Mouse (Mus musculus) cerebral cortex, adult 2 months (tissue): ENCODE results near the gene Anxa6.

Experiments
- WGBS: fragments of 180-500 bp; shearing (Covaris S2); methylation state at CpG from one replicate; pipeline ENCODE4 v1.1.7; 2018; 5-methylcytosine and 5-hydroxymethylcytosine counted together

The Anxa6 gene

DNA sequence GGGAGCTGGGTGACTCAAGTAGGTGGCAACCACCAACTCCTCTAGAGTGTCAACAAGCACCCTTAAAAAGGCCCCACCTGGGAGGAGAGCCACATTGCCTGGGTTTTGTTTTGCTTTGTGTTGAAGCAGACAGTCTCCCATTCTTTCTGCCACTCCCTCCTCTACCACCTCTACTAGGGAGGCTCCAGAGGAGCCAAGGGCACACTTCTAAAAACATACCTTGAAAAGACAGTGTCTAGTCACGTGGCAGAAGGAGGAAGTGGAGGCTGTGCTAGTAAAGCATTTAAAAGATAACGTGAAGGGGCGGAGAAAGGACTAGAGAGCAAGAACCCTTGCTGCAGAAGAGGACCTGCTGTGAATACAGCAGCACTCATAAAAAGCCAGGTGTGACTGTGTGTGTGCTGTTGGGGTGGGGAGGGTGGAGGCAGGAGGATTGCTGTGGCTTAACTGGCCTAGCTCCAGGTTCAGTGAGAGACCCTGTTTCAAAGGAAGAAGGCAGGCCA, 74.6 kb downstream of the Anxa6 start:
- 63% methylated on average over 3 of the region's 3 CpGs for WGBS

DNA sequence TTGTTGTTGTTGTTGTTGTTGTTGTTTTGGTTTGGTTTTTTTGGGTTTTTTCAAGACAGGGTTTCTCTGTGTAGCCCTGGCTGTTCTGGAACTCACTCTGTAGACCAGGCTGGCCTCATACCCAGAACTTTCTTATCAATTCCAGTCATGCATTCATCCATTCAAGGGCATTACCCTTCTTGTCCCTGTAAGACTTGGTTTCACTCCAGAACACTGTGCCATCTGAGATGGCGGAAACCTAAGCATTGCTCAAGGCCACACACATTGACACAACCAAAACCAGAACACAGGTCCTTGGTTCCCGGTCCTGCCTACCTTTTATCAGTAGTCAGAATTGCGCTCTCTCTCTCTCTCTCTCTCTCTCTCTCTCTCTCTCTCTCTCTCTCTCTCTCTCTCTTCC, 75.5 kb downstream of the Anxa6 start:
- WGBS = 92% methylated on average over 3 of the region's 3 CpGs

DNA sequence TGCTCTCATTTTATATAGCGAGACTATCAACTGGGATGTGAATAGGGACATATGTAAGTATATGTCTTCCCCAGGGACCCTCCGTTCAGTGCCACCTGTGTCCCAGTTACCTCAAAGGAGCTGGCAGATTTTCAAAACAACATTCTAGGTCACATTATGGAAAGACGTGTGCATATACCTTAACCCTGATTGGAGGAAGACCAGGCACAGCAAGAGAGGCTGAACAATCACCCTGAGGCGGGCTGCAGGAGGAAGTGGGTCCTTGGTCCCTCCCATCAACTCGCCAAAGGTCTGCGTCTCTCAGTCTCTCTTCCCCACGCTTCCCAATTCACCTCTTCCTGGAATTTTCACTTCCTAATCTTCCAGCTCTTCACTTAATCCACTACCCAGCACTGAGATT, 76.3 kb downstream of the Anxa6 start:
- 73% methylated on average over 7 of the region's 7 CpGs for WGBS

DNA sequence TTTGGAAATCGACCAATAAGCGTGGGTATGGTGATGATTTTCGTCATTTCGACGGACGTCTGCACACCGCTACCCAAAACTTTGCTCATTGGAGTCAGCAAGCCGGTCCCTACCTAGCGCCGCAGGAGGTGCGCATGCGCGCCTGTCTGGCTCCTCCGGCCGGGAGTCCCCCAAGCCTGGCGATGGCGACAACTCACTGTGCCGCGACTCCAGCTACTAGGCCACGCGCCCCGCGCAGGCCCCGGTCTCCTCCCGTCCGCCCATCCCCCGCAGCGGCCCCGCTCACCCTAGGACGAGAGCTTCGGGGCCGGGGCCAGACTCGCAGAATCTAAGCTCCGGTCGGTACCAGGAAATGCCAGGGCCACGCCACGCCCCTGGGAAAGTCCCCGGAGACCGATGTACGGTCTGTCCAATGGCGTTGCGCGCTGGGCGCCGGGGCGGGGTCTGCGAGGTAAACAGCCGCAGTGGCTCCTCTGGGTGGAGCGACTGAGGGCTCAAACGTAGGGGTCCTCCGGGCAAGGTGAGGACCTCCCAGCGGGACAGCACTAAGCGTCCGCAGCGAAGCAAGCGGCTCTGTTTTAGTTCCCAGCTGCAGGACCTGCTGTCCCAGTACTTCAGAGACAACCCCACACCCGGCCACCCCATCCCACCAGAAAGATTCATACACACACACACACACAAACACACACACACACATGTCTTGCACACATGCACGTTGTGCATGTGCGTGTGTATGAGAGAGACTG, 77.3 kb downstream of the Anxa6 start:
- WGBS = under 1% methylated on average over 57 of the region's 59 CpGs

DNA sequence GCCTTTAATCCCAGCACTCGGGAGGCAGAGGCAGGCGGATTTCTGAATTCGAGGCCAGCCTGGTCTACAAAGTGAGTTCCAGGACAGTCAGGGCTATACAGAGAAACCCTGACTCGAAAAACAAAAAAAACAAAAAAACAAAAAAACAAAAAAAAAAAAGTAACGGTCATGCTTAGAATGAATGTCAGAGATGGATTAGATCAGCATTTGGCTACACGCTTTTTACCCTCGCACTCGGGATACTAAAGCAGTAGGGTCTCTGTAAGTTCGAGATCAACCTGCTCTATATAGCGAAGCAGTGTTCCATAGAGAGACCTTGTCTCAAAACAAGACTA, 77.9 kb downstream of the Anxa6 start:
- WGBS = 30% methylated on average over 10 of the region's 10 CpGs

DNA sequence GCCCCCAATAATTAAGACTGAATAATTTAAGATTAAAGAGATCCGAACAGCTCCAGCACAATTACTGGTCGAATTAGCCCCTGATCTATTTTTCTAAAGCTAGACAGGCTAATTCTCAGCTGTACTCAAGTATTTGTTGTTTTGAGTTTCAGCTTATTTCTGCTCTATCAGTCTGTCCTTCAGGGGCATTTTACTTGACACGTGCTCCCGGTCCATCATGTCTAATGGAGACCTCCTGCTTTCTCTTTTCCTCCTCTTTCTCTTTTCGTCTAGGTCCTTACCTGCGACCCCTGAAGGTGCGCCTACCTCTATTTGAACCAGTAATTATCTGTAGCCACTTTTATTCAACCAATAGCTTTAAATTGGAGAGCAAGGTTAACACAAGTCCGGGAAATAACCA, 78.5 kb downstream of the Anxa6 start:
- WGBS = 59% methylated on average over 8 of the region's 8 CpGs

DNA sequence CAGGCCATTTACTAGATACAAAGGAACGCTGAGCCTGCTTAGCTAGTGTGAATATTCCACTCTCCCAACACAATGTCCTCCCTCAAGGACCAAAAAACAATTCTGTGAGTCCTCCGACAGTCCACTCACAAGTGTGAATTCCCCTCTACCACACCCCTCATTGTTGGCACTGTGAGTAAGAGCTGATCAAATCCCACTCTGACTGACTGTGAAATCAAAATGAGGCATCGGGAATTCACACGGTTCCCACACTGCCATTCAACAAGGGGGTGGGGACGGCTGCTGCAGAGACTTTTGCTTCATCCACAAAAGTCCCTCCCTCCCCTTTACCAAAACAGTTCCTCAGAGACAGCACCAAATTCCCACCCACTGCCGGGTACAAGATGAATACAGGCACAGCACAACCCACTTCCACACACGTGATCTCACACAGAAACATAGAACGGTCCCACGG, 79.2 kb downstream of the Anxa6 start:
- WGBS = 19% methylated on average over 9 of the region's 9 CpGs

DNA sequence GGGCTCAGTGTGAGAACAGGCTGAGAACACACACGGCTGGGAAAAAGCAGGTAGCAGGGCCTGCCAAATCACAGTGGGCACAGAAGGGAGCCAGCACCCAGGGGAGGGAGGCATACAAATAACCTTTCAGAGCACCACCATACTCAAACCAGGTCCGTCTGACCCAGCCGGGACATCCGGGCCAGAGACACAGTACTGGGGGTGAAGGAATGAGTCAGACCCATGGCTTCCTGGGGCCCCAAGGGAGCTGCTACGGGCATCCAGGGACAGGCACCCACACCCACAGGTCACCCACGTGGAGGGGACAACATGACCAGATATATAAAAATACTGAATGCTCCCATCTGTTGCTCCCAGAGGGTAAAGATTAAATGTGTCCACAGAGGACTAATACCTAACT, 80.6 kb downstream of the Anxa6 start:
- 64% methylated on average over 6 of the region's 6 CpGs for WGBS

DNA sequence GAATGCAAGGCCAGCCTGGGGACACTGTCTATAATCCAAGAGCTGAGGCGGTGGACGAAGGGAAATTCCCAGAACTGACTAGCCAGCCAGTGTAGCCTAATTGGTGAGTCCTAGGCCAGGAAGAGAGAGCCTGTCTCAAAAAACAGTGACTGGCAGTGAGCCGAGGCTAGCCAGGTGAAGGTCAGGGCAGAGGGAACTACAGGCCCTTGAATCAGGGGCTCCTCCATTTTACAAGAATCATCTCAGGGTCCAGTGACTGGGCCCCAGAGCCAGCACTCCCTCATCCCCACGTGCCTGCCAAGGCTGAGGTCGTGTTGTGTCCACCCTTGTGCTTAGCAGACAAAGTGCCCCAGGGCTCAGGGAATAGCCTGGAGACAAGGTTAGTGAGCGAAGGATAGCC, 82.6 kb downstream of the Anxa6 start:
- WGBS = 81% methylated on average over 6 of the region's 6 CpGs

DNA sequence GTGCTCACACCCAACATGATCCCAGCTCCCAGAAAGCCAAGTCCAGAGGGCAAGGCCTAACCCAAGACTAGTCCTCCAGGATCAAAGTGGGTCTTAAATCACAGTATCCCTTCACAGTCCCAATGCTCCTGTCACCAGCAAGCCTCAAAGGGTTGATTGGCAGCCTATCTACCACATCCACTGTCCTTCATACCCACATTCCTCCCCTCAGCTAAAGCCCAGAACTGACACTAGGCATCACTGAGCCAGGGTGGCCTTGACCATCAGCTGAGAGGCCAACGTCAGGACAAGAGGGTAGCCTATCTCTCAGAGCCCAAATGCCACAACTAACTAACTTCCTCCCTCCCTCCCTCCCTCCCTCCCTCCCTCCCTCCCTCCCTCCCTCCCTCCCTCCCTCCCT, 83.5 kb downstream of the Anxa6 start:
- WGBS = 88% methylated on average over 1 of the region's 1 CpGs

DNA sequence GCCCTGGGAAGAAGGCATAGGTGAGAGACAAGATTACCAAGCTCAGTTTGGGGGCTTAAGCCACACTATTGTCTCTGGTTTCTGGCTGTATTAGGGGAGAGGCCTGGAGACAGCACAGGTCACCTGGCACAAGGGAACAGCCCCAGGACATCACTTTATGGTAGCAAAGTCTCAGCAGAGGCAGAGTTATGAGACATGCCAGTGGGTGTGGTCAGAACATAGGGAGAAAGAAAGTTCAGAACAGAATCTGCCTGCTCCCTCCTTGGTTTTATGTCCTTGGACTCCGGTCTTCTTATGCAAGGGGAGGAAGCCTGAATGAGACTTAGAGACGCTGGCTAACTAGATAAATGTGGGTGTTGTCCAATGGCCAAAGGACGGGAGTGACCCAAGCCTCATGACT, 88.5 kb downstream of the Anxa6 start:
- WGBS = 85% methylated on average over 3 of the region's 3 CpGs

DNA sequence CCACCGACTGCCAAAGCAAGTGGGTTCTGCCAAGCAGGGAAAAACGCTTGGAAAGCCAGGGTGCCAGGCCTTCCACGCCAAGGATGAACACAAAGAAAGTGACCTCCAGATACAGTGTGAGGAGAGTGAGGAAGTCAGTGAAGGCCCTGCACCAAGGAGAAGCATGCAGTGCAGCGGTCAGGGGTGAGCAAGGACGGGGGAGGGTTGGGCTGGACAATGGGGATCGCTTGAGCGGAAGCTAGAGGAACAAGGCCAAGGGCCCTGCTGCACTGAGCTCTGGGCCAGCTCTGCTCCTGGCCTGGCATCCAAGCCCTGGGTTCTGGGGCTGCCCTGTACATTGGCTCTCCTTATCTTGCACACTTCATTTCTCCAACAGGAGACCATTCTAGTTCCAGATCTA, 93.2 kb downstream of the Anxa6 start:
- WGBS = 60% methylated on average over 7 of the region's 7 CpGs

DNA sequence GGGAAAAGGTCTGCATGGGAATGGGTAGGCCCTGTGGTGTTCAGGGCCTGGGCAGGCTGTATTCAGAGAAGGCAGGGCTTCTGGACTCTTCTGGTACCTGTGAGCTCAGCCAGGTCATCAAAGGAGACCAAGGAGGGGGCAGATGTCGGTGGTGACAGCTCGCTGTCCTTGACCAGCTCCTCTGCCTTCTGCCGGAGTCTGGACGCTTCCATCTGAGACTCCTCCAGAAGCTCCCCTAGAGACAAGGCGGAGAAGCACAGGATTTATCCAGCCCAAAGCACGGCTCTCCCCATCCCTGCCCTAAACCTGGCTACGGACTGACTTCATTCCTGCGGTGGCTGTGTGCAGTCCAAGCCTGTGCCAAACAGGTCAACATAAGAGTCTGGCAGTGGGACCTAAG, 93.7 kb downstream of the Anxa6 start:
- WGBS = 80% methylated on average over 8 of the region's 8 CpGs

DNA sequence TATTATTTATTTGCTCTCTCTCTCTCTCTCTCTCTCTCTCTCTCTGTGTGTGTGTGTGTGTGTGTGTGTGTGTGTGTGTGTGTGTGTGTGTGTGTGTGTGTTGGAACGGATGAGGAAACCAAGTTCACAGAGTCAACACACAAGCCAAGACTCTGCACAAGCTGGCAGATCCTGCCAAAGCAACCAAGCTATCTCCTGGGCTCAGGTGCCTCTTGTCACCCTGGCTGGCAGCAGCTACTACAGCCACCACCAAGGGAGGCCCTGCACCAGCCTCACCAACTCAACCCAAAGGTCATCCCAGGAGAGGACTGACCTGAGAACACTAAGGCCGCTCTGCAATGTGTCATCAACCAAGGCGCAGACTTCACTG, 96.5 kb downstream of the Anxa6 start:
- 87% methylated on average over 3 of the region's 3 CpGs for WGBS

DNA sequence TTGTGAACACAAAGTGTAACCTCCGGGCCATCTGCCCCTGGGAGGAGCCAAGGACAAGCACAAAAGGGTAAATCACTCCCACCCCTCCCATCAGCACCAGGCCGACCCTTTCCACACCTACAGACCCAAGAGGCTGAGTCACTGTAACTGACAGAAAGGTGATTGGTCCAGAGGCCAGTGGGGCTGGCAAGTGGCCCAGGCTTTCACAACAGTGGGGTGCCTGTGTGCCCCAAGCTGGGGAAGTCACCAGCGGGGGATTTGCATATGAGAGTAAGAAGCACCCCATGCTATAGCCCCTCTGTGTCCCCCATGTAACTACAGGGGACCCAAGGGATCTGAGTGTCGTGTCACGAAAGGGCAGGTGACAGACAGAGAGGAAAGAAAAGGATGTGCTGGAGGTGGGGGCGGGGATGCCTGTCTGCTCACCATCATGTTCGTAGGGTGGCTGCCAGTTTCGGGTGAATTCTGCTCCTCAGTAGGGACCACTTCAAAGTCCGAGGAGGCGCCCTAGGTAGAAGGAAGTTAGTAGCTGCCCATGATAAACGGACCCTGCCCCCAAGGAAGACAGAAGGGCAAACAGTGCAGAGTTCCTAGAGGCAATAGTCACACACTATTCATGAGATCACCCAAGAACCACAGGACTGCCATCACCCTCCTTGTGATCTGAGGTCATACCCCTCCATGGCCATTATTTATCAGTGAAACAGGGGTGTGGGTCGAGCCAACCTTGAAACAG, 97.0 kb downstream of the Anxa6 start:
- 60% methylated on average over 12 of the region's 12 CpGs for WGBS

DNA sequence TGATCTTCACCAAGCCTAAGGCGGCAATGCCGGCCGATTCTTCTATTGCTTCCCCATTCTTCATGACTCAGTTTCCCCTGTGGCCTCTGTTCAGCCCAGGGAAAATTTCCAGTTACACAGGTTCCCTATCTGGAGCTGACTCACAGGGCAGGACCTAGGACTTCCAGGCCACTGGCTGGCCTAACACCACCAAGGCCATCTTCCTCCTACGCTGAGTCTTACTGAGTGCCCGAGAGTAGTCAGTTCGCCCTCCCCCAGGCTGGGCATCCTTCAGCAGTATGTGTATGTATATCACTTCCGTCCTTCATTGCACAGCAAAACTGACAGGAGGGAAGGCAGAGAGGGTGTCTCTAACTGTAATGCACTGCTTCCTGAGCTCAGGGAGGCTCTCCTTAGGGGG, 99.0 kb downstream of the Anxa6 start:
- 96% methylated on average over 7 of the region's 7 CpGs for WGBS

DNA sequence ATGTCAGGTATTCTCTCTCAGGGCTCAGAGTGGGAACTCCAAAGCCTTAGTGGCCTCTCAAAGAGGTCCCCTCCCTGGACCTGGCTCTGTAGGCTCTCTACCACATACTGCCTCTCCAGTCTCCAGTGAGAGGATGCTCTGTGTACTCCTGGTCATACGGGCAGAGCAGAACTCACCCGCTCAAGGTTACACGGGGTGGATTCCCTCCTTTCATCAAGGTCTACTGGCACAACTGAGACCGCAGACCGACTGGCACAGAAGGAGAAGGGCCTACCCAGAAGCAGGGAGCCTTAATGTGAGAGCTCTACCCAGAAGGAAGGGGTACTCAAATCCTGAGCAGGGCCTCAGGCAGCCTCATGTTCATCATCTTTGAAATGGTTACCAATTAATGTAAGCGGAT, 100.7 kb downstream of the Anxa6 start:
- 97% methylated on average over 6 of the region's 6 CpGs for WGBS

DNA sequence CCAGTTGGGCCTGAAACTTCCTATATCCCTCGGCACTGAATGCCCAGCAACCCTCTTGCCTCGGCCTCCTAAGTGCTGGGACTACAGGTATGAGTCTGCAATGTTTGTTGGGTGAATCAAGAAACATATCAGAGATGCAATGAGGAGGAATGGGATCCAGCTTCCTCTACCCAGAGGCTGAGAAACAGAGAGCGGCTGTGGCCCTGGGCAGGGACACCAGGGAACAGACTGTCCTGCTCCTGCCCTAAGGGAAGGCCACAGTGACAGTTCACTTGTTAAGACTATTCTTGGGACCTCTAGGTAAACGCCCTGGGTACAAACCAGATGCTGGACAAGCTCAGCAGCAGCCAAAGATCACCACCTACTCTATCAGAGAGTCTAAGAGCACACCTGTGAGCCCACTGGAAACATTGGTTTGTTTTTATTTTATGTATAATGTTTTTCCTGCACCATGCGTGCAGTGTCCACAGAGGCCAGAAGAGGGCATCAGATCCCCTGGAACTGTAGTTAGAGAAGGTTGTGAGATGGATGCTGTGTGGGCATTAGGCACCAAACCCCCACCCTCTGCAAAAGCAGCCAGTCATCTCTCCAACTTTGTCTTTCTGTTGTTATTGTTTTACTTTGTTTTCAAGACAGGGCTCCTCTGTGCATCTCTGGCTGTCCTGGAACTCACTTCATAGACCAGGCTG, 101.7 kb downstream of the Anxa6 start:
- 77% methylated on average over 5 of the region's 5 CpGs for WGBS

DNA sequence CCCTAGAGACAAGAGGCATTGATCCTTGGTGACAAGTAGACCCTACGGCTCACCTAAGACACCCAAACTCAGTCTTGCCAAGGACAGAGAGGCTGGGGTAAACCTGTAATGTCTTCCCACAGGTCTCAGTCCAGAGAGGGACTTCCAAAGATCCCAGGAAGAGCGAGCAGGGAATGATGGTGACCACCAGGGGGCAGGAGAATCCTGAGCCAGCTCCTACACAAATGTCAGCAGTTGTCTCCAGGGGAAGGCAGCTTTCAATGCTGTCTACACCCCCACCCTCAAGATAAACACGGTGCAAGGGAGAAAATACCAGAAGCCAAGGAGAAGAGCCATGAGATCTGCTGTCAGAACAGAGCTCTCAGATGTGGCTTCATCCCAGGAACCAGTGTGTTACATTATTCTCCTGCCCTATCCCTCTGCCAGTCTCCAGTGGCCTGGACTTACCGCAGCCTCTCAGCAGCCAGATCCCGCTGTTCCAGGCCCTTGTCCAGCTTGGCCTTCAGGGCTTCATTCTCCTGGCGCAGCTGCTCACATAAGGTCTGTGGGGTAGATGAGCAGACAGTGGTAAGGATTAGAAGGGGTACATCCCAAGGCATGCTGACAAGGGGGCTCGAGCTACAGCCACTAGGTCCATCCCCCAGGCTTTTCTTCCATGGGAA, 102.8 kb downstream of the Anxa6 start:
- 71% methylated on average over 7 of the region's 7 CpGs for WGBS

DNA sequence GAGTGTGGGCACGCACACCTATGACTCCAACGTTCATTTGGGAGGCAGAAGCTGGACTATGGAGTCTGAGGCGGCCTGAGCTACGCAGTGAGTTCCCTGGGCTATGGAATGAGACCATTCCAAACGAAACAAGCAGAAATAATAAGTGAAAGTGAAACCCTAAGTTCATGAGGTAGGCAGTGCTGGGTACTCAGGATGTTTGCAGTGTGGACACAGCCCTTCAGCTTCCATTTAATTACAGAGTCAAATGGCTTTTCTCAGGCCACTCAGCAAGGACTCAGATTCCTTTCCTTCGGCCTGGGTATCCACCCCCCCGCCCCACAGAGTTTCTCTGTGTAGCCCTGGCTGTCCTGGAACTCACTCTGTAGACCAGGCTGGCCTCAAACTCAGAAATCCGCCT, 103.5 kb downstream of the Anxa6 start:
- 91% methylated on average over 8 of the region's 8 CpGs for WGBS

DNA sequence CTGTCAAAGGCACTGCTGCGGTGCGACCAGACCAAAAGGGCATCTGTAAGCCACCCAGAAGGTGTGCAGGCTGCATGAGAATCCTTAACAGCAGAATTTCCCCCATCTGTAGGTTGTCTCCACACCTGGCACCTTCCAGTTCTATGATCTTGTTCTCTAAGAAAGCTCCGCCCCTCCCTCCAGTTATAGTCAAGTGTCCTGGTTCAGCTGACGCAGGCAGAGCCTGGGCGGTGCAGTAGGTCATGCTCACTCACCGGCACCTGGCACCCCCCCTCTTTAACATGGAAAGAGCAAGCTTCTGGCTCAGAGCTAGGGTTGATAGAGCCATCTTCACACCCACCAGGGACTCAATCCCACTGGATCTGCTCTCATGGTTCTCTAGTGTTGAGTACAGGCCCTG, 104.0 kb downstream of the Anxa6 start:
- WGBS = 90% methylated on average over 6 of the region's 6 CpGs
